Mouse (Mus musculus) midbrain, embryonic 13.5 days (tissue): ENCODE data around the gene Dgat2l6. TPM values are rescaled to one million over a fixed set of nuclear protein-coding genes. Genes with fewer than 3 reads are reported as not detected.
A peak's percentile ranks its signal among the peaks of the same experiment; 100 is the strongest.

Experiments used
- ATAC-seq: fragments of 200-750 bp; cut with Nextera tagmentation; 2 replicates; pipeline ENCODE4 v1.8.0; 2017; ENCODE audit warnings: mild to moderate bottlenecking, moderate TSS enrichment, moderate library complexity
- H3K27ac ChIP-seq: fragments of 300-500 bp; sonication (generic); 2 replicates; pipeline ENCODE4 v1.5.1; 2015; ENCODE audit warnings: inconsistent platforms, mild to moderate bottlenecking, moderate library complexity
- H3K27me3 ChIP-seq: fragments of 300-500 bp; sonication (generic); 2 replicates; pipeline ENCODE4 v1.6.1; 2015; ENCODE audit warnings: mild to moderate bottlenecking, inconsistent platforms
- H3K36me3 ChIP-seq: fragments of 300-500 bp; sonication (generic); 2 replicates; pipeline ENCODE4 v1.6.1; 2015; ENCODE audit warnings: mild to moderate bottlenecking, inconsistent platforms
- H3K4me1 ChIP-seq: fragments of 300-500 bp; sonication (generic); replicated peaks from 2 replicates; pipeline ENCODE4 v1.6.1; 2015; ENCODE audit warnings: inconsistent platforms
- H3K4me2 ChIP-seq: fragments of 300-500 bp; sonication (generic); replicated peaks from 2 replicates; pipeline ENCODE4 v1.6.1; 2015; ENCODE audit warnings: moderate library complexity, mild to moderate bottlenecking, inconsistent platforms
- H3K4me3 ChIP-seq: fragments of 300-500 bp; sonication (generic); replicated peaks from 2 replicates; pipeline ENCODE4 v1.5.1; 2015; ENCODE audit warnings: mild to moderate bottlenecking, inconsistent platforms
- H3K9ac ChIP-seq: fragments of 300-500 bp; sonication (generic); replicated peaks from 2 replicates; pipeline ENCODE4 v1.6.1; 2015; ENCODE audit warnings: mild to moderate bottlenecking, inconsistent platforms
- H3K9me3 ChIP-seq: fragments of 300-500 bp; sonication (generic); 2 replicates; pipeline ENCODE4 v1.6.1; 2016; ENCODE audit warnings: mild to moderate bottlenecking, inconsistent platforms
- WGBS: fragments of 180-500 bp; shearing (Covaris S2); methylation state at CpG from one replicate; pipeline ENCODE4 v1.1.7; 2015; 5-methylcytosine and 5-hydroxymethylcytosine counted together
- polyA plus RNA-seq: library from polyadenylated mRNA; unstranded; fragments of >200 nt; fragmentation: Nextera tagmentation; extraction: Ambion mirVana; gene quantifications from 2 replicates; pipeline ENCODE4 v1.2.1, GENCODE M21; 2015

The Dgat2l6 gene
- not detected in 2 replicates for polyA plus RNA-seq

- 82% methylated on average over 4 of the region's 4 CpGs for WGBS
- H3K36me3 ChIP-seq: no peaks in the 10 kb centered on the region
- no peak within 1 kb of the TSS for H3K9ac ChIP-seq
- no peak within 1 kb of the TSS for H3K4me3 ChIP-seq
- no peak within 1 kb of the TSS for H3K27ac ChIP-seq
- H3K4me1 ChIP-seq: no peaks in the 10 kb centered on the region
- peaks cover 38% of the 10 kb centered on the region for H3K27me3 ChIP-seq
- H3K9me3 ChIP-seq: no peaks in the 10 kb centered on the region
- ATAC-seq: no peak
- no peak within 1 kb of the TSS for H3K4me2 ChIP-seq
Observed at GRCm38 (mm10) chrX:100524471-100524870, at the start of gene Dgat2l6. Gene Dgat2l6, plus strand, starts transcription at chrX:100524838.

DNA sequence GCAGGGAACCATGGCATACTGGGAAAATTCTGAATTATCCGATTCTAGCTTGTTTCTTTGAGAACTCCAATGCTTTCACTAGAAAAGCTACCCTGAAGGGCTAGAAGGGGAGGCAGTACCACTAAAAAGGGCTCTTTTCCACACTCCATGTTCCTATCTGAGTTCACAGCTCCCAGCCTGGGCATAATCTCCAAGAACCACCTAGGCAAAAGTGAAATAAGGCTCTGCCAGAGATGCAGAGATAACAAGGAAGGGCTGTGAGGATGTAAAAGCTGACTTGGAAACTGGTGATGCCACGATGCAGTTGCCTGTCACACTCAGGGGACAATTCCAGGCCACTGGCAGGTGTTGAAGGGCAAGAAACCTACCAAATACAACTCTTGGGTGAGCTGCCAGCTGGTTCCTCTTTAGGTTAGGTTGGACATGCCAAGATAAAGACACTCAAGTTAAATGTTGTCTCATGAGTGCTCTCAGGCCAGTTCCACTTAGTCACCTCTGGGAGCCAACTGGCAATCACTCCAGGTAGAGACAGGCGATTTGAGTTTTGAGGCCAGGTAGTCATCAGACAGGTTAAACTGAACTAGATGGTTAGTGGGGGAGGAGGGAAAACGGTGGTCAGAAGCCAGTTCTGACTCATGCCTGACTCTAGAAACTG lies 48.9 kb upstream of the Dgat2l6 start:
- Histone ChIP-seq H3K36me3 (no peaks in the 10 kb centered on the region), H3K9me3 (no peaks in the 10 kb centered on the region), H3K4me3 (no peak overlapping the region), H3K4me1 (no peaks in the 10 kb centered on the region), H3K9ac (no peak overlapping the region), H3K27ac (no peak overlapping the region), H3K27me3 (peaks cover 18% of the 10 kb centered on the region; the same call in 1 of the 2 replicates), H3K4me2 (no peak overlapping the region)
- ATAC-seq: no peak
- 70% methylated on average over 4 of the region's 4 CpGs for WGBS

DNA sequence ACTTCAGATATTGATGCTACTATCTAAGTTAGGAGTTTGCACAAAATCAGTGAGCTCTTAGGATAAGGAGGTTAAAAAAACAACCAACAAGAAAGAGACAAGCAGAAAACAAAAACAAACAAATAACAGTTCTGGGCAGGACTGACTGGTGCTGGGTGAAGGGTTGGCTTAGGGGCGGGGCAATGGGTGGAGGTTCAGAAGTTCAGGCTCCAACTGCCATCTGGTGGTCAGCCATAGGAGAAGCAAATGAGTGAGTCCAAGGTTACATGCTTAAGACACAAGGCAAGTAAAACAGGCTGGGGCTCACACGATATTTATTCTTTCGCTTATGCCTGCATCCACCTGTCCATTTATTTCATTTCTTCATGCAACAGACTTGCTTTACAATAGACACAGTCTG lies 44.3 kb upstream of the Dgat2l6 start:
- Histone ChIP-seq H3K4me1 (no peaks in the 10 kb centered on the region), H3K27me3 (peaks cover 11% of the 10 kb centered on the region; the same call in 1 of the 2 replicates), H3K9me3 (no peaks in the 10 kb centered on the region), H3K27ac (no peak overlapping the region), H3K9ac (no peak overlapping the region), H3K4me3 (no peak overlapping the region), H3K4me2 (no peak overlapping the region), H3K36me3 (no peaks in the 10 kb centered on the region)
- WGBS: 49% methylated on average over 3 of the region's 3 CpGs
- peak; percentile 80 for ATAC-seq

DNA sequence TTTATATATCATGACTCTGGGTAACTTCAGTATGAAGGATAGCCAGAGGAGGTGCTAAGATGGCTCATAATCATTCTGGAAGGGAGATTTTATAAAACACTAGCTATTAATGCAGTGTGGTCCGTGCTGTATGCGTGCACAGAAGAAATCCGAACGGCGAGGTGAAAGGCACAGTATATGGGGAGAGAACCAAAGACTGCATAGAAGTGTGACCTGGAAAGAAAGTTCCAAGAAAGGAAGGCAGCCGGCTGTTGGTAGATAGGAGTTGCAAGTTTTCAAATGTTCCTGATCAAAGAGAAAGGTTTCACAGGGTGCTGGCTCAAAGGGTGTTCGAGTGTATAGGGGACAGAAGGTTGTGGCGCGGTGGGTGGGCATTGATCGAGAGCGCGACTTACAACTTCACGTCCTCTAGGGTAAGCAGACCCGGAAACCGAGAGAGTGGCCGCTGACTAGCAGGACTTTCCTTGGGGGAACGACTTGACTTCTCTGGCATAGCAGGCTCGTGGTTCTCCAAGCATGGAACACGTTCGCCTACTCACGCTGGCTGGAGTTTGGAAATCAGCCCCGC lies 31.1 kb upstream of the Dgat2l6 start:
- 22% methylated on average over 22 of the region's 22 CpGs for WGBS
- no peaks in the 10 kb centered on the region for H3K9me3 ChIP-seq
- no peak overlapping the region for H3K9ac ChIP-seq

DNA sequence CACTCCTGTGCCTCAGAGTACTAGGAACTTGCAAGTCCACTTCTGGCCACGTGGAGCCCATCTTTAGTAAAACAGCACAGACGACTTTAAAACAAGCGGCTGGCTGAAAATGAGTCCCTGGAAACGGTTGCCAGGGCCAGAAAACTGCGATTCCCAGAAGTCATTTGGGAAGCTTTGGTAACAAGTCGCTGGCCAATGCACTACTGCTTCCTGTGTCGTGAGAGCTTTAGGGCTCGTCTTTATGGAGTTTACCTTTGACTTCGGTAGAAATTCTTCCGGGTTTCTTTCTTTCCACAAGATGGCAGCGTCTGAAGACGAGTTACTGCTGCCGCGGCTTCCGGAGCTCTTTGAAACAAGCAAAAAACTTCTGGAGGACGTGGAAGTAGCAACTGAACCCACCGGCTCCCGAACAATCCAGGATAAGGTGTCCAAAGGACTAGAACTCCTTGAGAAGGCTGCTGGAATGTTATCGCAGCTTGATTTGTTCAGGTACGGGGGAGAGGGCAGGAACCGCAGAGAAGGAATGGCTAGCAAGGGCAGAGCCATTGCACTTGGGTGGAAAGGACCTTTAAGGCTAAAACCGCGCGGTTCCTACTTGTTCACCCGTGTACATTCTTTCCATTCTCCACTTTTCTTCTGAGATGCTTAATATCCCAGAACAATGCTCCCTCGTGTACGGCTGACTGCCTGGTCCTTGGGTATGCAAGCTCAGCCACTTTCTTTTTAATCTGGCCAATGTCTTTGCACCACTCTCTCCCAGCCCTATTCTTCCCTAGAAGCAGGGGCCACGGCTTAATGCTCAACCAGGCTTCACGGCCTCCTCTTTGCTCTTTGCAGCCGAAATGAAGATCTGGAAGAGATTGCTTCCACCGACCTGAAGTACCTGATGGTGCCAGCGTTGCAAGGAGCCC lies 30.3 kb upstream of the Dgat2l6 start, which contains the start of gene Igbp1:
Gene Igbp1, plus strand, starts transcription at position 224 of the 911 bp plus-strand sequence.
- no peak within 1 kb of the TSS for H3K27ac ChIP-seq
- H3K4me1 ChIP-seq: peaks cover 11% of the 10 kb centered on the region
- H3K9me3 ChIP-seq: no peaks in the 10 kb centered on the region
- H3K27me3 ChIP-seq: peaks cover 24% of the 10 kb centered on the region; the same call in 1 of the 2 replicates
- peak within 1 kb of the TSS; percentile 61 for H3K4me2 ChIP-seq
- peak within 1 kb of the TSS; percentile 62 for H3K4me3 ChIP-seq
- H3K36me3 ChIP-seq: peaks cover 18% of the 10 kb centered on the region
- peak within 1 kb of the TSS; percentile 65 for H3K9ac ChIP-seq
- peak; percentile 98 for ATAC-seq
- WGBS: 24% methylated on average over 32 of the region's 32 CpGs

More for the DNA sequence above, 31.1 kb upstream of the Dgat2l6 start:
- peak overlapping the region; percentile 55 for H3K4me2 ChIP-seq
- peak overlapping the region; percentile 62 for H3K4me3 ChIP-seq
- peaks cover 11% of the 10 kb centered on the region for H3K4me1 ChIP-seq
- peak; percentile 38 for ATAC-seq
- H3K36me3 ChIP-seq: peaks cover 15% of the 10 kb centered on the region
- peaks cover 26% of the 10 kb centered on the region; the same call in 1 of the 2 replicates for H3K27me3 ChIP-seq
- H3K27ac ChIP-seq: no peak overlapping the region

DNA sequence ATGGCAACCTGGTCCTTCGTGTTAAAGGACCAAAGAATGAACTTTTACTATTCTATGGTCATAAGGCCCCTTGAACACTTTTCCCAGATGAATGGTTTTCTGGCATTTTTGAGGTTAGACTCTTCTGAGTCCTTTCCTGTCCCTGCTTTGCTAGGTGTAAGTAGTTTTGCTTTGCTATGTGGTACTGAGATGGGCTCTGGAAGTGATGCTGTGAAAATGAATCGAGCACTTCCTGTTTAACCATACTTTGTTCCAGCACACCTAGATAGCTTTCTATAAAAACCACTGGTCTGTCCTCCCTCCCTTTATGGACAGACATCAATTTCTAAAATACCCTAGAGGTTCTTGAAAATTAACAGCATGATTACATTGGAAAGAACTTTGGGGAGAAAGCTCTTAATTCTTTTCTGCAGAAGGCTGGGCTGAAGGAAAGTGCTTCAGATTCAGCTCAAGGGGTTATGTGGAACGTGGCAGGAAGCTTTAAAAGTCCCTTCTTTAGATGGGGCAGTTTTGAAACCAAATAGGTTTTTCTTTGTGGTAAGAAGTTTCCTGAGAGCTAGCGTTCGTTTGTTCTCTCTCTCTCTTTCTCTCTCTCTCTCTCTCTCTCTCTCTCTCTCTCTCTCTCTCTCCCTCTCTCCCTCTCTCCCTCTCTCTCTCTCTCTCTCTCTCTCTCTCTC lies 20.3 kb upstream of the Dgat2l6 start:
- no peak for ATAC-seq
- no peak overlapping the region for H3K9ac ChIP-seq
- peaks cover 12% of the 10 kb centered on the region for H3K36me3 ChIP-seq
- H3K4me2 ChIP-seq: no peak overlapping the region
- H3K4me3 ChIP-seq: no peak overlapping the region
- no peaks in the 10 kb centered on the region for H3K9me3 ChIP-seq
- H3K27me3 ChIP-seq: peaks cover 13% of the 10 kb centered on the region; the same call in 1 of the 2 replicates
- 82% methylated on average over 5 of the region's 5 CpGs for WGBS
- H3K27ac ChIP-seq: no peak overlapping the region
- H3K4me1 ChIP-seq: no peaks in the 10 kb centered on the region

GRCm38 (mm10) chrX:100508164-100508563 lies 16.5 kb upstream of the Dgat2l6 start:
- 84% methylated on average over 4 of the region's 4 CpGs for WGBS
- H3K4me3 ChIP-seq: no peak overlapping the region
- H3K4me1 ChIP-seq: no peaks in the 10 kb centered on the region
- no peak for ATAC-seq
- no peak overlapping the region for H3K4me2 ChIP-seq
- no peak overlapping the region for H3K27ac ChIP-seq
- peaks cover 8% of the 10 kb centered on the region; the same call in 1 of the 2 replicates for H3K27me3 ChIP-seq
- no peaks in the 10 kb centered on the region for H3K9me3 ChIP-seq
- H3K9ac ChIP-seq: no peak overlapping the region
- H3K36me3 ChIP-seq: peaks cover 8% of the 10 kb centered on the region

- WGBS: 93% methylated on average over 3 of the region's 3 CpGs
- H3K4me1 ChIP-seq: no peaks in the 10 kb centered on the region
- H3K9ac ChIP-seq: no peak overlapping the region
- H3K27ac ChIP-seq: no peak overlapping the region
- H3K36me3 ChIP-seq: peaks cover 7% of the 10 kb centered on the region
- H3K4me3 ChIP-seq: no peak overlapping the region
- no peaks in the 10 kb centered on the region for H3K9me3 ChIP-seq
- H3K27me3 ChIP-seq: peaks cover 5% of the 10 kb centered on the region; the same call in 1 of the 2 replicates
- no peak for ATAC-seq
- H3K4me2 ChIP-seq: no peak overlapping the region
Observed at GRCm38 (mm10) chrX:100509921-100510320, 14.7 kb upstream of the Dgat2l6 start.

- Histone ChIP-seq H3K36me3 (0 out of 2 replicates have a peak, but pooled peaks cover 10% of the 10 kb centered on the region), H3K27ac (no peak overlapping the region), H3K9me3 (no peaks in the 10 kb centered on the region), H3K4me2 (no peak overlapping the region), H3K9ac (no peak overlapping the region), H3K27me3 (peaks cover 8% of the 10 kb centered on the region; the same call in 1 of the 2 replicates), H3K4me3 (no peak overlapping the region), H3K4me1 (no peaks in the 10 kb centered on the region)
- no peak for ATAC-seq
- 82% methylated on average over 3 of the region's 3 CpGs for whole genome bisulfite sequencing
Observed at GRCm38 (mm10) chrX:100516683-100517082, 8.0 kb upstream of the Dgat2l6 start.

- Histone ChIP-seq H3K4me2 (no peak overlapping the region), H3K27ac (no peak overlapping the region), H3K27me3 (peaks cover 16% of the 10 kb centered on the region; the same call in 1 of the 2 replicates), H3K4me3 (no peak overlapping the region), H3K9ac (no peak overlapping the region), H3K4me1 (no peaks in the 10 kb centered on the region), H3K9me3 (no peaks in the 10 kb centered on the region), H3K36me3 (0 out of 2 replicates have a peak, but pooled peaks cover 10% of the 10 kb centered on the region)
- no peak for ATAC-seq
- 90% methylated on average over 6 of the region's 6 CpGs for WGBS
Observed at GRCm38 (mm10) chrX:100517626-100518025, 7.0 kb upstream of the Dgat2l6 start.

DNA sequence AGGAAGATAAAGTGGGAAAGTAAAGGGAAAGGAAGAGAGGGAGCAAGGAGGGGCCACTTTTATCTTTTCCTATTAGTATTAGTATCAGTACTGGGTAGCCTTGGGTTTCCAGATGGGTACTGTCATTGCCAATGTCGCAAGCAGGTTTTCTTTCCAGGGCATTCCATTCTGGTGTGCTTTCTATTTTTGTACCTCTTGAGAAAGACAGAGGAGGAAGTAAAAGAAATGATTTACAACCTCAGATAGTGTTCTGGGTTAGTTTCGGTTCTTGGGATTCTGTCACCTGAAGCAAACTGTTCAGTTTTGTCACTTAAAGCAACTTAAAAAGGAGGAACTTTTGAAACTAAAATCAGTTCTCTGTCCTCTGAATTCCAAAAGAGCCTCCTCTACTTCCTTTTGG lies 6.1 kb upstream of the Dgat2l6 start:
- H3K36me3 ChIP-seq: 0 out of 2 replicates have a peak, but pooled peaks cover 10% of the 10 kb centered on the region
- H3K9me3 ChIP-seq: no peaks in the 10 kb centered on the region
- H3K27ac ChIP-seq: no peak overlapping the region
- H3K4me1 ChIP-seq: no peaks in the 10 kb centered on the region
- no peak overlapping the region for H3K9ac ChIP-seq
- no peak overlapping the region for H3K4me2 ChIP-seq
- WGBS: 94% methylated on average over 2 of the region's 2 CpGs
- no peak overlapping the region for H3K4me3 ChIP-seq
- ATAC-seq: no peak
- peaks cover 16% of the 10 kb centered on the region; the same call in 1 of the 2 replicates for H3K27me3 ChIP-seq
